Mouse (Mus musculus): ENCODE measurements around the gene Pom121l2.

Pom121l2 gene

DNA sequence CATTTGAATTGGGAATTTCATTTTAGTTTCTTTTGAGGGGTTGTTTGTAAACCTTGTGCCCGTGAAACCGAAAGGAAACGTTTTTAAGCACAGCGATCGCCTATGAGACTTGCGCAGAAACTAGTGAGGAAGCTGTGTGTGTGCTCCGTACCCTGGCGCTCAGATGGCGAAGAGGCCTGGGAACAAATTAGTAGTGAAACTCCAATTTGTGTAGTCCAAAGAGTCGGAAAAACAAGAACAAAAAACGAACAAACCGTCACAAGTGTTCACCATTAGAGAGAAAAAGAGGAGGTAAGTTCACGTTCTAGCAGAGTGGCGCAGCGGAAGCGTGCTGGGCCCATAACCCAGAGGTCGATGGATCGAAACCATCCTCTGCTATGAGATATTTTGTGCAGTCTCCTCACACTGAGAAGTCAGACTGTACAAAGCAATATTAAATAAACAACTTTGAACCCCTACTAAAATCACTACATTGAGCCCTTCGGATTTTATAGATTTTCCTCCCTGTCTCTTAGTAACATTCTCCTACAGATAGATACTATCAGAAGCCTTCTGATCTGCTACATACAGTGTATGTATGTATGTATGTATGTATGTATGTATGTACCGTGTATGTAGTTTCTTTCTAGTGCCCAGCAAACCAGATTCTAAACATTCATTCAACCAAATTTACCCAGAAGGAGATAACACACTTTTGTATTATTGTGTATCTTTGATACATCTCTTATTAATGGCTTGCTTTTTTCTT is 6.1 kb upstream of the Pom121l2 start:
- in situ Hi-C loops (cut with MboI; ENCODE audit: low pct_unique_long_range_greater_than_20kb in 1 of 2, low sequenced_read_pairs in 2 of 2, unreplicated experiment in 1 of 2) = loop anchor here (5.0 to 10.0 kb wide), 2 partner anchors 47 to 50 kb away; no protein-coding TSS in a partner anchor

DNA sequence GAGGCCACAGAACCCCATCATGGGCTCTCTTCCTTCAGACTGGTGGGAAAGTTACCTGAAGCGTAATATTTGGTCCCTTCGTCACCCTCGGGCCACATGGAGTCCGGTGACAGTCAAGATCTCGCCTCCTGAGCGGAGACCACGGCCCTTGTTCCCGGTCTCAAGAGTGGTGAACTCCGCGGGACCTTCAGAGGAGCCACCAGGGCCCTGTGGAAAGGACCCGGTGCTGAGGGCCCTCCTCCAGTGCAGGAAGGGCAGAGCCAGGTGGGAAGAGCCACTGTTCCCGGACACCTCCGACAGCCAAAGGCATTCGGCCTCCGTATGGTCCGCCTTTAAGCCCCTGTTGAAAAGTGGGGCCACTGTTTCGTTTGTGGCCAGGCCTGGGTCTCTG is 804 bp downstream of the Pom121l2 start:
- in situ Hi-C loops (cut with MboI; ENCODE audit: low pct_unique_long_range_greater_than_20kb in 1 of 2, low sequenced_read_pairs in 2 of 2, unreplicated experiment in 1 of 2) = no loop called here

DNA sequence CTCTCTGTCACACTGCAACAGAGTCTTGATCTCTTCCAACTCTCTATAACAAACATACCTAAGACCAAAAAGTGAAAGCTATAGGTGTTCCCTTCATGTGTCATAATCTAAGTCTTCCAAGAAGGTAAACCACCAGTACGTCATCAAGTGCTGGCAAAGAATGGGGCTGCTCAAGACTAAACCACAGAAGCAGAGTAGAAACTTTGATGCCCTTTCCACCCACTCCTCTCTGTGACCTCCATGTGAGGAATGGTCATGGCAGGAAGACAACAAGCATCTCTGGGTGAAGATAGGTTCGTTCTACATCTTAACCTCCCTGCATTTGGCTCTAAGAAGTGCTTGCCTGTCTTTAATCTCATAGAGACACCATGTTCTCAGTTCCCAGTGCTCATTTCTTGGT is 3.5 kb downstream of the Pom121l2 start:
- in situ Hi-C loops (cut with MboI; ENCODE audit: low pct_unique_long_range_greater_than_20kb in 1 of 2, low sequenced_read_pairs in 2 of 2, unreplicated experiment in 1 of 2) = no loop called here

- in situ Hi-C loops (cut with MboI; ENCODE audit: low pct_unique_long_range_greater_than_20kb in 1 of 2, low sequenced_read_pairs in 2 of 2, unreplicated experiment in 1 of 2) = no loop called here
These were observed 11.6 kb downstream of the Pom121l2 start for GRCm38 (mm10) chr13:21992550-21992949.

DNA sequence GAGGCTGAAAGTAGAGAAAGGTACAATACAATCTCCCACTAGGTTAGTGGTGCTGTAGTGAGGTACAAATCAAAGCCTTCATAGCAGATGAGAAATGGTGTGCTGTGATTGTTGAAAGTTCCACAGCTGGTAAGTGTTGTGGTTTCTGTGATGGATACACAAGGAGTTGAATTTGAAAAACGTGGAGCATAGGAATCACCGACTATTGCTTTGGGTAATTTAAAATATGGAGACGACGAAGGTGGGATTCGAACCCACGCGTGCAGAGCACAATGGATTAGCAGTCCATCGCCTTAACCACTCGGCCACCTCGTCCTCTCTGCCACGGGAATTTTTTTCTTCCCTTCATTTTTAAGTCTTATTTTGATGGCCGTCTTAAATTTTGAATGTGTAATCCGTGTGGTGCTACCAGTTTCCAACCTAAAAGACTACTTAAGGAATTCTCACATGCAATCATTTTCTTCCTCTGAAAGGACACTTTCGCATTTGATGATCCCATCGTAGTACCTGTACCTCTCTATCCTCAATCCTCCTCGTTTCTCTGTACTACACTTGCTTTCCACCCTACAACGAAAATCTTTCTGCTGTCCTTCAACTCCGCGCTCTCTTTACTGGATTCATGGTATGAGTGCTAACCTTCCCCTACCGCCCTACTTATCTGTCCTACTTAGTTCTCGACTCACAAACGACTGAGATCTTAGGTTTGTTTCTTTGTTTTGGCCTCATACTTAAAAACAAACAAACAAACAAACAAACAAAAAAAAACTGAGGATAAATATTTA is 13.2 kb downstream of the Pom121l2 start:
- in situ Hi-C loops (cut with MboI; ENCODE audit: low pct_unique_long_range_greater_than_20kb in 1 of 2, low sequenced_read_pairs in 2 of 2, unreplicated experiment in 1 of 2) = no loop called here

- in situ Hi-C loops (cut with MboI; ENCODE audit: low pct_unique_long_range_greater_than_20kb in 1 of 2, low sequenced_read_pairs in 2 of 2, unreplicated experiment in 1 of 2) = no loop called here
These were observed 13.9 kb downstream of the Pom121l2 start for GRCm38 (mm10) chr13:21994896-21995295.

DNA sequence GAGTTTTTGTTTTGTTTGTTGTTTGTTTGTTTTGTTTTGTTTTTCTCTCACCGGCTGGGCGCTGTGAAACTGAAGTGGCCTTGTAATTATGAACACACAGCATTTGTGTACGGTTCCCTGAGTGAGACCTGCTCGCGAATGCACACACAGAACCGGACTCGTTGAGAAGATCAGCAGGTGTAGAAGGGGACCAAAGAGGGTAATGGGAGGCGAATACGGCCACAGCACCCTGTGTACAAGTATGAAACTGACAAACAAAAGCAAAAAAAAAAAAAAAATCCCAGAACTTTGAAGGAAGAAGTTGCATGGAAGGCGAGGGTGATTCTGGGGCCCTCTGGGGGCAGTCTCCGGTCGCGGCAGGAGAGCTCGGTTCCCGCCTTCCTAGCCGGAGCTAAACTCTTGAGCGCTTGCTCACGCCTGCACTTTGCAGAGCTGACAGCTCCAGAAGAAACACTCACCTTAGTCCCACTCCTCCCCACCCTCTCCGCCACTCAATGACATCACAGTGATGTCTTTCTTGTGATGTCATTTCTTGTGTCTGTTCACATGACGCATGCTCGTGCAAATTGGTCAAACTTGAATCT is 14.4 kb downstream of the Pom121l2 start:
- in situ Hi-C loops (cut with MboI; ENCODE audit: low pct_unique_long_range_greater_than_20kb in 1 of 2, low sequenced_read_pairs in 2 of 2, unreplicated experiment in 1 of 2) = no loop called here

DNA sequence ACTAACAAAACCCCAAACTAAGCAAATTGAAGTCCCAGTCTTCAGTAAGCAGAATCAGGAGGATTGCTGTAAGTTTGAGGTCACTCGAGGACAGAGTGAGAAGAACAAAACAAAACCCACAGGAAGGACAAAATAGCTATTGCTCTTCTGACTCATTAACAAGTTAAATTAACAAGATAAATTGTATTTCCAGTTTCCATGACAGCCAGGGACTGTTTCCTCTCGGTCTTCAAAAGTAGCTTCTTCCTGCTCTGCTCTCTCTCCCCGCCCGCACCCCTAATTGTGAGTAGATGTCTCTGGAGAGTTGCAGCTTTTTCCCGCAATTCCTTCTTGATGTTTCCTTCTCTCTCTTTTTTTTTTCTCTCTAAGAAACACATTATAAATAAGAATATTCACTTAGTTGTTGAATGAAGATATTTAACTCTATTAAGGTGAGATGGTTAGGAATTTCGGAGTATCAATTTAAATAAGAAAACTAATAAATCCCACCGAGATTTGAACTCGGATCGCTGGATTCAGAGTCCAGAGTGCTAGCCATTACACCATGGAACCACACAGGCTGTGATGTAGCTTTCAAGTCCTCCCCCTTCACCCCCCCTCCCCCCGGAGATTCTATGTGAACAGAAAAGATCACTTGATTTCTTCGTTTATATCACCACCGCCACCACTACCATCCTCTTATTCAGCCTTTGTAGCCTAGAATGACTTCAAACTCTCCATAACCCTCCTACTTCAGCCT is 15.3 kb downstream of the Pom121l2 start:
- in situ Hi-C loops (cut with MboI; ENCODE audit: low pct_unique_long_range_greater_than_20kb in 1 of 2, low sequenced_read_pairs in 2 of 2, unreplicated experiment in 1 of 2) = no loop called here

DNA sequence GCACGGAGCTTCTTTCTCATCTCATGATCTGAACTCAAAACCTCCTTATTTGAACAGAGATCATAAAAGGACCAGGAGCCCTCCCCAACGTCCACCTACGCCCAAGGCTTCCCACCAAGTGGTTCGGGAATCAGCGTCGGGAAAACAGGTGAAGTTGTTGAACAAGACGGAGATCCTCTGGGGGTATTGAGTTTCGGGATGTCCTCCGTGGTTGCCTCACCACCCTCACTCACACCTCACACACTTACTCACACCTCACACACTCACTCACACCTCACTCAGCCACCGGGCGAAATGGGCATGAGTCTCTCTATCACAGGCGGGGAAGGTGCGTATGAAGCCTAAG is 15.8 kb downstream of the Pom121l2 start:
- in situ Hi-C loops (cut with MboI; ENCODE audit: low pct_unique_long_range_greater_than_20kb in 1 of 2, low sequenced_read_pairs in 2 of 2, unreplicated experiment in 1 of 2) = no loop called here

DNA sequence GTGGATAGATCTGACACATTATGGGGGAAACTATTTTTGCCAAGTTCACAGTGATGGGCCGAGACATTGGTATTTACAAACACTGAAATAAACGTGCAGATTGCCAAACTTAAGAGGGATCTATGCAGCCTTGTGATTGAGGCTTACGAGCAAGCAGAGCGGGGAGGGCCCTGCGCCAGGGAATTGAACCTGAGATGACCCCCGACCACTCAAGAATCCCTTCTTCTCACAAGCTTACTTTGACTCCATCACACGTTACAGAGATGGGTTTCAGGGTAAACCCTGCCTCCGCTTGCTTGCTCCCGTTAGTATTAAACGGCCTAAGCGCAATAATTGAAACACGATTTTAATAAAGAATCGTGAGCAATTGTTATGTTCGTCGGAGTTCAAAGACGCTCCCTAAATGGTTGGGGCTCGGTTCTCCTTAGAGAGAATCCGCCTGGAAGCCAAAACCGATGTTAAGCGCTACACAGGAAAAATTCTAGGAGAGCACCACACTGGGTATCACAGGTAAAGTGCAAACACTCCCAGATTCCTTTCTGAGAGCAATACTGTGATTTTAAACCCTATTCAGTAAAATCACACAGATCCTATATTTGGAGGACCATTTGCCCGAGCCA is 16.3 kb downstream of the Pom121l2 start:
- in situ Hi-C loops (cut with MboI; ENCODE audit: low pct_unique_long_range_greater_than_20kb in 1 of 2, low sequenced_read_pairs in 2 of 2, unreplicated experiment in 1 of 2) = no loop called here

DNA sequence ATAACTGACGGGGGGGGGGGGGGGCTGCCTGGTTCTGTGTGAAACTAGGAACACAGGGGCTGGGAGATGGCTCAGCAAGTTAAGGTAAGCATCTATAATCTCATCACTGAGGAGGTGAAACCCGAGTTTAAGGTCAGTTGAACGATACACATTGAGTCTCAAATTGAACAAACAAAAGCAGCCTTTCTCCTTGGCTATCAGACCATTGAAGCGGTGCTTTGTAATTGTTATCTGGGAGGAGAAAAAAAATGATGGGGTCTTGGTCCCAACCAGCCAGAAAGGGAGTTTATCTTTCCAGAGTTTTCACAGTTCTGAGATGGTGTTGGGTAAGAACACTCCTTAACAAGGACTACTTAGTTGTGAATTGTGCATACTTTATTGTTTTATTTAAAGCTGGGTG is 16.8 kb downstream of the Pom121l2 start:
- in situ Hi-C loops (cut with MboI; ENCODE audit: low pct_unique_long_range_greater_than_20kb in 1 of 2, low sequenced_read_pairs in 2 of 2, unreplicated experiment in 1 of 2) = no loop called here

- in situ Hi-C loops (cut with MboI; ENCODE audit: low pct_unique_long_range_greater_than_20kb in 1 of 2, low sequenced_read_pairs in 2 of 2, unreplicated experiment in 1 of 2) = no loop called here
These were observed 17.4 kb downstream of the Pom121l2 start for GRCm38 (mm10) chr13:21998412-21998811.

- in situ Hi-C loops (cut with MboI; ENCODE audit: low pct_unique_long_range_greater_than_20kb in 1 of 2, low sequenced_read_pairs in 2 of 2, unreplicated experiment in 1 of 2) = no loop called here
These were observed 18.2 kb downstream of the Pom121l2 start for GRCm38 (mm10) chr13:21999147-21999546.

GRCm38 (mm10) chr13:22001346-22001745 is 20.4 kb downstream of the Pom121l2 start:
- in situ Hi-C loops (cut with MboI; ENCODE audit: low pct_unique_long_range_greater_than_20kb in 1 of 2, low sequenced_read_pairs in 2 of 2, unreplicated experiment in 1 of 2) = loop anchor here (25.0 kb wide), 2 partner anchors 739 to 764 kb away; no protein-coding TSS in a partner anchor

- in situ Hi-C loops (cut with MboI; ENCODE audit: low pct_unique_long_range_greater_than_20kb in 1 of 2, low sequenced_read_pairs in 2 of 2, unreplicated experiment in 1 of 2) = loop anchor here (25.0 kb wide), 2 partner anchors 740 to 765 kb away; no protein-coding TSS in a partner anchor
These were observed 20.8 kb downstream of the Pom121l2 start for GRCm38 (mm10) chr13:22001823-22002222.

GRCm38 (mm10) chr13:22005605-22006333 is 24.8 kb downstream of the Pom121l2 start:
- in situ Hi-C loops (cut with MboI; ENCODE audit: low pct_unique_long_range_greater_than_20kb in 1 of 2, low sequenced_read_pairs in 2 of 2, unreplicated experiment in 1 of 2) = loop anchor here (25.0 kb wide), 2 partner anchors 743 to 768 kb away; no protein-coding TSS in a partner anchor

DNA sequence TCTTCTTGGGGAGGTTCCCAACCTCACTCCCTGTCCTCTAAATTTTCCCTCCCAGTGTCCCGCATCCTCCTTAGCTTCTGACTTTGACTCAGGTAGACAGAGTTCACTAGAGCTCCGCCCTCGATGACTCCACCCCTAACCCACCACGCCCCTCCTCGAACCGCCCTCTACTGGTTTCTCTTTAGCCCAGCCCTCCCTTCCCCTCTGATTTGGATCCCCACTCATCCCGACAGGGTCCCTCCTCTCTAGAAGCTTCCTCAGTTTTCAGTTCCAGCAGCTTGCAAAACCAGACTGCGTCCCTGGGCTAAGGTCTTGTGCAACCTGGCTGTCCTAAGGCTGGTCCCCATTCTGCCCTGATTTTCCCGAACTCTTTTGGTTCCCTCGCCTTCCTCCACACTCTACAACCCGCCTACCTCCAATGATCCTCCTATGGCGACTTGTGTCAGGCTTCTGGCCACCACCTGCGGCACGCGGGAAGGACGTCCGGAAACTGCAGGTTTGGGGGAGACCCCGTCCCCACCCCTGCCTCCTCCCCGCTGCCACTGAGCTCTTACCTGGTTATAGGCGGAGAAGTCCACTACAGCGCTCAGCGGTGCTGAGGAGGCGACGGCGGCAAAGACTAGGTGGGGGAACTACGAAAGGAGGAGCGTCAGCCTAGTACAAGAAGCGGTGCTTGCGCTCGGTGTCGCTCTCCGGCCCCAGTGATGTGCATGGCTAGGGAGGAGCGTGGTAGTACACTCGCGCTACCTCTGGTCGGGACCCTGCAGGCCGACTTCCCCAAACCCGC is 25.5 kb downstream of the Pom121l2 start:
- in situ Hi-C loops (cut with MboI; ENCODE audit: low pct_unique_long_range_greater_than_20kb in 1 of 2, low sequenced_read_pairs in 2 of 2, unreplicated experiment in 1 of 2) = loop anchor here (25.0 kb wide), 2 partner anchors 744 to 769 kb away; no protein-coding TSS in a partner anchor
